Mouse (Mus musculus) CD4-positive helper T cell, adult 2 months (primary cell): ENCODE results near the gene Cox8b.

Experiments used
- DNase-seq: peaks from one replicate; pipeline ENCODE4 v3.0.0-alpha.2; 2012; ENCODE audit warnings: low read depth, missing footprints, low spot score

Gene Cox8b

DNA sequence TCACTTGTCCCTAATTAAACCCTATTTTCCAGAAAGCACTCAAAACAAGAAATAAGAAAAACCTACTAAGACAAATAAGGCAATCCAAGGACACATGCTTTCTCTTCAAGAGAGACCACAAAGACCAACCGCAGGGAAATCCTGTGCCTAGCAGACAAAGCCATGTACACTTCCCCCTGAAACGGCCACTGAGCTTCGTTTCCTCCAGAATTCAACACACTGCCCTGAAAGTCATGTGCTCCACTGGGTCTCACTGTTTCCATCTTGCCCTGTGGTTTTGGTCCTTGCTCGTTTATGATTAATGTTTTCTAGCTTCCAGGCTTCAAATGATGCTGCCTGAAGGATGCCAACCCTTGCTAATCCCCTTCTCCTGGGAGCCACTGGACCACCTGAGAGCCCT is 26.0 kb downstream of the Cox8b start:
- no peak for DNase-seq

DNA sequence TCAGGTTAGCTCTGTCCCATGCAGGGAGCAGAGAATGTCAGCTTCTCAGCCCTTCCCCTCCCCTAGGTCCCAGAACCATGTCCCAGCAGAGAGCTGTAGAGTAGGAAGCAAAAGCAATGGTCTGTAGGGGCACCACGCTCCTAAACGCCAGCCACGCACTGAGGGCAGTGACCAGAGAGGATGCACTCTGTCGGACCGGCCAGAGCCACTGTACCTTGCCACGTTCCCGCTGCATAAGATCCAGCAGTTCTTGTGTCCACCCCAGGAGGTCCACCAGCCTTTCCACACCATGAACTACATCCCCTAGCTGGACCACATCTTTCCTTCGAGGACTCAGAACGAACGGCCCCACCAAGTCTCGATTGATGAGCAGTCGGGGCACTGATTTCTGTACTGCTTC is 35.5 kb downstream of the Cox8b start:
- no peak for DNase-seq

DNA sequence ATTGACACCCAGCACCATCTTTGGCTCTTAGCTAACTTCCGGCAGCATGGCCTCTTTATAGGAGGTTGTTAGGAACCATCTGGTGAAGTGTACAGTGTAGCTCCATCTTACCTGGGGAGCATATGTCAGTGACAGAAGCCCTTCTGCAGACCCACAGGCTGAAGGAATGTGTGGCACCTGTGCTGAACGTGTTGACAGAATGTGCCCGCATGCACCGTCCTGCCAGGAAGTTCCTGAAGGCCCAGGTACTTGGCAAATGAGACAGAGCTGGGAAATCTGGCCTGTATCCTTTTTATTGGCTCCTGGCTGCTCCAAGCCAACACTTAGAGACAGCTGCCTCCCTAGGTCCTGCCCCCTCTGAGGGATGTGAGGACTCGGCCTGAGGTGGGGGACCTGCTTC is 39.5 kb downstream of the Cox8b start:
- no peak for DNase-seq

DNA sequence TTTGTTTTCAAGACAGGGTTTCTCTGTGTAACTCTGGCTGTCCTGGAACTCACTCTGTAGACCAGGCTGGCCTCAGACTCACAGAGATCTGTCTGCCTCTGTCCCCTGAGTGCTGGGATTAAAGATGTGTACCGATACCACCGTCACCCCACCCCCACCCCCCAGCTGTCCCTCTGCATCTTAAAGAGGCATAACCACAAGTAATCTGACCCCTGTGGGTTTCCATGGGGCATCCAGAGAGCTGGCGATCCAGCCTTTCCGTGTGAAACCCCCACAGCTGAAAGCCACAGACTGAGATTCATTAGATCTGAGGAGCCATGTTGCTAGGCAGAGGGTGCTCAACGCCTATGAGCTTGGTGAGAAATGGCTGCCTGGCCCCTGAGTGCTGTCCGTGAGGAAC is 40.2 kb downstream of the Cox8b start:
- DNase-seq, result no peak

DNA sequence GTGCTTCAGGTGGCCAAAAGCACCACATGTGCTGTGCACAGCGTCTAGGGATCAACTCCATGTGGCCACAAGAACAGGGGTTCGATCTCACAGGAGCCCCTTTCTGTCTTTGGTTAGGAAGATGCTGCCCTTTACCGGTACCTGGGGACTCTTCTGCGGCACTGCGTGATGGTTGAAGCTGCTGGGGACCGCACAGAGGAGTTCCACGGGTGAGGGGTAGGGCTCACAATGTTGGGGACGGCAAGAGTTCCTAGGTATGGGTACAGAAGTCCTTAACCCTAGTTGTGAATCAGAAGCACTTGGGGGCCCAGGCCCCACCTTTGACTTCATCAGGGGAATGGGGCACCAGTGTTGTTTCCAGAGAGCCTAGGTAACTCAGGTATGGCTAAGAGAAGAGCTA is 41.5 kb downstream of the Cox8b start:
- DNase-seq, result no peak

DNA sequence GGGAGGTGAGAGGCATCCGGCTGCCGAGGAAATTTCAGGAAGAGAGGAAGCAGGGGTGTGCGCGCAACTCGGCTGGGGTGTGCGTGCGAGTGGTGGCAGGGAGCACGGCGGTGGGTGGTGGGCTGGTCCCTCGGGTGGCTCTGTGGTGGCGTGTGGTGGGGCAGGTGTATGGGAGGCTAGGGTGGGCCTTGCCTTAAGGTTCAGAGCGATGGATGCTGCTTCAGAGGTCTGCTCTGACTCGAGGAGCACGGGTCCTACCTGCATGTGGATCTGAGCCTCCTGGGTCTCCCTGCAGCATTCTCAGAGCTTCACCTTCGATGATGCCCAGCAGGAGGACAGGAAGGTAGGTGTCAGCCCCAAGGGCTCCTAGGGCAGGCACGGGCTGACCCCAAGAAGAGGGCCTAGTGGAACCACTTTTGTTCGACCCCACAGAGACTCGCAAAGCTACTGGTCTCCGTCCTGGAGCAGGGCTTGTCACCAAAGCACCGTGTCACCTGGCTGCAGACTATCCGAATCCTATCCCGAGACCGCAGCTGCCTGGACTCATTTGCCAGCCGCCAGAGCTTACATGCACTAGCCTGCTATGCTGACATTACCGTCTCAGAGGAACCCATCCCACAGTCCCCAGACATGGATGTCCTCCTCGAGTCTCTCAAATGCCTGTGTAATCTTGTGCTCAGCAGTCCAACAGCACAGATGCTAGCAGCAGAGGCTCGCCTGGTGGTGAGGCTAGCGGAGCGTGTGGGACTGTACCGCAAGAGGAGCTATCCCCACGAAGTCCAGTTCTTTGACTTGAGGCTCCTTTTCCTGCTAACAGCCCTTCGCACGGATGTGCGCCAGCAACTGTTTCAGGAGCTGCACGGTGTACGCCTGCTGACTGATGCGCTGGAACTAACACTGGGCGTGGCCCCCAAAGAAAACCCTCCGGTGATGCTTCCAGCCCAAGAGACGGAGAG is 42.4 kb downstream of the Cox8b start, which contains the start of gene Bet1l:
Gene Bet1l, minus strand, starts transcription at position 28 of the 956 bp plus-strand sequence.
- no peak for DNase-seq

DNA sequence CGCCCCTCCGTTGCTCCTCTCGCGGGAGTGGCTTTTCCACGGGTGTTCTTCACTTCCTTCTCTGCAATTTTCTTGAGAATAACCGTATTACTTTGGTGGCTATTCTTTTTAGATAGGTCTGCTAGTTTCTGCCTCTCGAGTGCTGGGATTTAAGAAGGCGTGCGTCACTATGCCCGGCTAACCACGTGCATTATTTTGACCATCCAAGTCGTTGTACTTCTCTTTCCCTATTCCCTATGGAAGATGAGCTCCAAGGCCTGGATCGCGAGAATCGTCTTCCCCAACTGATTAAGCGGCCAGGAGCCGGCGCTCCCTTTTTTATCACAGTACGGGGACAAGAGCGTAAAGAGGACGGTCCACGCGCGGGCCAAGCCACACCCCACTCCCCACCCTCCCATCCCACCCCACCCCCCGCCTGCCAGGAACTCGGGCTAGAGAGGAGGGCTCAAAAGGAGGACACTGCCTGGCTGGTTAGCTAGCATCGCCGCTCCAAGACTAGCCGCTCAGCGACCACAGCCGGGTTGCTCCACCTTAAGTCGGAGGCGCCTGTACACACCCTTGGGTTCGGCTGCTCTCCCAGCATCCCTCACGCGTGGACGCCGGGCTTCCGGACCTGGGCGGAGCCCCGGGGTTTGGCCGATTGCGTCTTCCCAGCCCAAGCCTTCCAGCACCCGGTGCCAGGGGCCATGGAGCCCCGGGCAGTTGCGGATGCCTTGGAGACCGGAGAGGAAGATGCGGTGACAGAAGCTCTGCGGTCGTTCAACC is 43.3 kb downstream of the Cox8b start, which contains the start of gene Ric8a:
Gene Ric8a, plus strand, starts transcription at position 173 of the 765 bp plus-strand sequence.
- DNase-seq, result peak; percentile 89

DNA sequence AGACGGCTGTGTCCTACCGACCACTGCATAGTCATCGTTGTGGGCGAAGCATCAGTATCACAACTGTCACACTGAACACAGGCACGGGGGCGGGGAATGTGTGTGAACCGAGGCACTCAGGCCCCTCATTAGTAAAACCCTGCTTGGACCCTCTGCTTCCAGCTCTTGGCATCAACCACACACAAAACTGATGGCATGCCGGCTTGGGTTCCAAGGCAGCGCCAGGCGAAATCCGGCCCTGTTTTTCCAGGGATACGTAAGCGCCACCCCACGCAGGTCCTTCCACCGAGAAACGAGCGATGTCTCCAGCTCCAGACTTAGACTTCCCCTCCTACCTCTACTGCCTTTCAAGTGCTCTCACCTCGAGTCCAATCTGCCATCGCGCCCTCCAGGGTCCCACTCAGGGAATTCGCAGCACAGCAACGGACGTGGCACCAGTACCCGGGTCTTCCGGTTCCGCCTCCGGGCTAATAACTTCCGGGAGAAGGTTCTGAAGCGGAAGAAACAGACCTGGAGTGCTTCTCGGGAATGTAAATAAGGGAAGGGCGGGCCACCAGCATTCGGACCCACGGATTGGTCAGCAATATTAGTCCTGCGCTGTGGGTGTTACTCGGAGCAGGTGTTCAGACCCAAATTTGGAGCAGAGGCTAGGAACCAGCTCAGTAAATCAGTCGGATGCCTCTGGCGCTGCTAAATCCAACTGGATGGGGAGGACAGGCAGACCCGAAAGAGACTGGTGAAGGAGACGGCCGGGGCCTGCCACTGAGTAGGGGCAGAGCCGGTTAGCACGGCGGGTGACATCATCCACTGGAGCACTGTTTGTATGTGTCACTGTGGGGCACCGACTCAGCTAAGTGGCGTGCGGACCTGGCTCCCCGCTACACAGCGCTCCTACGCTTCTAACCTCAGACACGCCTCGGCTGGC is 44.1 kb downstream of the Cox8b start, which contains the start of gene Gm45785:
Gene Gm45785, minus strand, starts transcription at position 472 of the 925 bp plus-strand sequence.
- peak; percentile 86 for DNase-seq

DNA sequence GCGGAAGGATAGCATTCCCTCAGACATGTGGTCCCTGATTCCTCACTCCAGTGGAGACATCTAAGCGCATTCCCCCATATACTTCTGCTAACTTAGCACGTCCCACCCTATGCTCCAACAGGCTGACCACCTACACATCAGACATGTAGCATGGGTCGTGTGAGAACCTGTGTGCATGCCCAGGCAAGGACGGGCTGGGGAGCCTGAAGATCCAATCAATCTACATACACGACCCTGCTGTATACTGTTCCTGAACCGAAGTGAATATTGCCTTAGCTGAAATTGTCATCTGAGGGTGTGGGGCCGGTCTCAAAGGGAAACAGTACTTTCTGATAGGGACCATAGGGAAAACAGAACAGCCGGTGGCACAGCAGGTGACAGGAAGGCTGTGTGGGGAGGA is 45.1 kb downstream of the Cox8b start:
- DNase-seq, result no peak

DNA sequence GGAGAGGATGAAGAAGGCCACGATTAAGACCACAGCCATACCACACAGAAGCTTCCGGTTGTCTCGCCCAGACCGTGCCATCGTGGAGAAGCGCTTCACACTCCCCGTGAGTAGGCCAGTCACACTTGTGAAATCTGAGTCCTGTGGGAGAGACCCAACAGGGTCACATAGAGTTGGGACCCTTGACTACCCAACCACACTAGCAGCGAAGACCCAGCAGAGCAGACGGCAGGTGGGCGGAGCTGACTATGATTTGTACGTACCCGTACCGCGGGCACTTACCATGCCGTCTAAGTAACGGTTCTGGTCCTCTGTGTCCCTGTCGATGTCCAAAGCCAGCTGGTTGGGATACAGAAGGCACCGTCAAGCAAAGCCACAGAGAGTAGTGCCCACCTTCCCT is 45.8 kb downstream of the Cox8b start:
- DNase-seq, result no peak

DNA sequence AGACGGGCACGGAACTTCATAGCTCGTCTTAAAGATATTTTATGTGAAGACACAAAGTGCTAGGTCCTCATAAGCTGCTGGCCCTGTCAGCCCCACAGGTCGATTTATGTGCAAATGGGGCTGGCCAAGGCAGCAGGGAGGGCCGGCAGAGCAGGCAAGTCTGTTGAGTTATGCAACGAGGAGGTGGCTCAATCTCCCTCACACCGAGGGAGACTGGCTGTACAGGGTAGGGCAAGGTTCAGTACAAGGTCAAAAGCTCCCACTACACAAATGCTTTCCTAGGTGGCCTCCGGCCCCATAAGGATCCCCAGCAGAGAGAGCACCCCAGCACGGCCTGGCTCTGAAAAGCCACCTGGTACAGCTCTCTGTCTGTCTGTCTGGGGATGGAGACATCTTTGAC is 46.9 kb downstream of the Cox8b start:
- no peak for DNase-seq

DNA sequence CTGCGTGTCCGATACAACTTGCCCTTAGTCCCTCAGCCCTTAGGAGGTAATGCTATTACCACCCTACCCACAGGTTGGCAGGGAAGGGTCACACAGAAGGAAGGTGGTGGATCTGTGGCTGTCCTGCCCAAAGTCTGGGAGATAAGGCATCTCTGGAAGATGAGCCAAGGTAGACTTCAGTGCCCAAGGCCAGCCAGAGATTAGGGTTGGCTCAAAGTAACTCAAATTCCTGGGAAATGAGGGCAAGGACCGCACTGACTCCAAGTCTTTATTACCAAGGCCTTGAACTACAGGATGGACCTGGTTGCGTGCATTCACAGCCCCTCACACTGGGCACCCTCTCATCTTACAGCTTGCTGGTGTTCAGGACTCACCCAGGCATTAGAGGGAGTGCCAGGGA is 48.3 kb downstream of the Cox8b start:
- no peak for DNase-seq
